Mouse (Mus musculus) cortical plate, adult 2 months (tissue): ENCODE measurements at regions not wholly inside any gene's neighbourhood (a gene's known extent, or its start where the extent isn't known, plus 50 kb on each side); places are given as distances from the start of the nearest gene placed in this dataset.

Experiments
- CTCF ChIP-seq: fragments of 200-500 bp; IDR thresholded peaks from 2 replicates; pipeline ENCODE4 v1.5.1; 2011; ENCODE audit warnings: mild to moderate bottlenecking, control low read depth, low read length; ENCODE audit not compliant: insufficient read depth; ENCODE audit errors: extremely low read depth
- POLR2A ChIP-seq: fragments of 200-500 bp; IDR thresholded peaks from 2 replicates; pipeline ENCODE4 v1.6.1; 2011; ENCODE audit warnings: mild to moderate bottlenecking, low read length, control low read depth; ENCODE audit not compliant: insufficient read depth; ENCODE audit errors: extremely low read depth

DNA sequence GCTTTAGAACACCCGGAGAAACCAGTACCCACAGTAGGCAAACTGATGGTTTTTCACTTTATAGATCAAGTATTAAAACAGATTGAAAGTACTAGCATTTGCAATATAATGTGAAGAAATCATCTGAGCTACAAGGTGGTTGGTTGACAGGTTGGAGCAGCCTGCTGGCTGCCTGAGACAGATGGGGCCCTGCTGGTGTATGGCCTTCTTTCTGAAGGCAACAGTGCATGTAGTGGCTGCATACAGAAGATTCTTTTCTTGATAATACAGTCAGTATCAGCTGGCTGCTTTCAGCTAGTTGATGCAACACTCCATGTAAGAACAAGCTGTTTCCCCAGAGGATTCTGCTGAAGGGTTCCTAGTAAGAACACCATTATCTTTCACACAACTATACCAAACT lies 720.6 kb downstream of the Tlr4 start:
- TF ChIP-seq CTCF (no peak), POLR2A (no peak)
